Mouse (Mus musculus) thymus, postnatal 25 days (tissue): ENCODE results near the gene Cers6.

Source experiments
- DNase-seq: peaks from one replicate; pipeline ENCODE4 v3.0.0; 2022

Gene Cers6

DNA sequence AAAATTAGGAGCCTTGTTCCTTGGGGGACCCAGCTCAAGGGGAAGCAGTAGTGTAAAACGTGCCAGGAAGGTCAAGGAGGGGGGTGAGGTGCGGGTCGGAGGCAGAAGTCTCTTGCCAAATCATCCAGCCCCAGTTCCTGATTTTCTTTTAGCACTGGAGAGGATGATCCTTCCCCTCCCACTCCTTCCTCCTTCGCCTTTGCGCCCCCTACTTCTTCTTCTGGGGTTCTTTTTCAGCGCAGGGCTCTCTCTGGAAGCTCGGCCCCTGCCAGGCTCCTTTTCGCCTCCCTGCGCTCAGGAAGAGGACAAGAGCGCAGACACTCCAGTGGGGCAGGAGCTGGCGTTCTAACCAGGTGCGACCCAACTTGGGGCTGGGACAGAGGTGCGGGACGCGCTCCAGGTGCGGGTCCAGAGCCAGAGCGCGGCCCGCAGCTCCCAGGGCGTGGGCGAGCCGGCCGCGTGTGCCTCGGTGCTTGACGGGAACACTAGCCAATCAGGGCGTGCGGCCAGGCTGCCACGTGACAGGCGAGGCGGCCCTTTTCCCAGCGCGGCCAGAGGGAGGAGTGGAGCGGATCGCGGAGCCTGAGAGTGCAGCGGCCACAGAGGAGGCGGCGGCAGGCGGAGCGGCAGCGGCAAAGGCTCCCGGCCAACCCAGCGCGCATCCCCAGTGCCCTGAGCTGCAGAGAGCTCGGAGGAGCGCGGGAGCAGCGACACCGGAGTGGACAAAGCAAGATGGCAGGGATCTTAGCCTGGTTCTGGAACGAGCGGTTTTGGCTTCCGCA is at the start of gene Cers6:
Cers6 (plus strand) TSS at position 538 of the 782 bp plus-strand sequence.
- DNase-seq = peak; percentile 92

DNA sequence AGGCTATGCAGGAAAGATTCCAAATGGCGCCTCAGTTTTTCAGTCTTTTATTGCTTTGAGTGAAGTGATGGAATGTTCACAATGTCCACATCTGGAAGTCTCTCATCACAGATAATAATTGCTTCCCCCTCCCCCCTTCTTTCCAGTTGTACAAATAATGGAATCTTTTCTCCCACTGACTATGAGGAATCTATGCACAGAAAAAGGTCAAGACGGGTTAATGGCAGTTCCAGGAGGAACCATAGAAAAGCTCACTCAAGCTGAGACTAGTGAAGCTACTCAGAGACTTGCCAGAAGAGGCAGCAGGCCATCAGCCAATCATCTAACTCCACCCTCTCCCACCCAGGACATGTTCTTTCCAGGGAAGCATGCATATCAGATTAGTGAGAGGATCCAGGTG is 46.8 kb upstream of the Cers6 start:
- no peak for DNase-seq

DNA sequence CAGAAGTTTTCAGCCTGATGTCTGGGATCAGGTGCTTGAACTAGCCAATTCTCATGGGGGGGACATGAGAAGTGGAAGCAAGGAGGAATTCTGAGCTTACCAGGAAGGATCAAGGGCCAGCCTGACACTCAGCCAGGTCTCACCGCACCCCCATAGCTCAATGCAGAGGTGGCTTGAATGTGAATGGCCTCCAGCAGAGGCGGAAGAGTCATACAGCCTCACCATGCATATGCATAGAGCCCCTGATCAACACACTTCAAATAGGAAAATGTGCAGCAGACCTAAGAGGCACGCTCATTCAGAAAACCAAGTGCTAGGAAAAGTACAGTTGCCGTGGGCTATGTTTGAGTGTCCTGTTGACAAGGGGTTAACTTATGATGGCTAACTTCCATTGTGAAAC is 42.2 kb upstream of the Cers6 start:
- DNase-seq = no peak

DNA sequence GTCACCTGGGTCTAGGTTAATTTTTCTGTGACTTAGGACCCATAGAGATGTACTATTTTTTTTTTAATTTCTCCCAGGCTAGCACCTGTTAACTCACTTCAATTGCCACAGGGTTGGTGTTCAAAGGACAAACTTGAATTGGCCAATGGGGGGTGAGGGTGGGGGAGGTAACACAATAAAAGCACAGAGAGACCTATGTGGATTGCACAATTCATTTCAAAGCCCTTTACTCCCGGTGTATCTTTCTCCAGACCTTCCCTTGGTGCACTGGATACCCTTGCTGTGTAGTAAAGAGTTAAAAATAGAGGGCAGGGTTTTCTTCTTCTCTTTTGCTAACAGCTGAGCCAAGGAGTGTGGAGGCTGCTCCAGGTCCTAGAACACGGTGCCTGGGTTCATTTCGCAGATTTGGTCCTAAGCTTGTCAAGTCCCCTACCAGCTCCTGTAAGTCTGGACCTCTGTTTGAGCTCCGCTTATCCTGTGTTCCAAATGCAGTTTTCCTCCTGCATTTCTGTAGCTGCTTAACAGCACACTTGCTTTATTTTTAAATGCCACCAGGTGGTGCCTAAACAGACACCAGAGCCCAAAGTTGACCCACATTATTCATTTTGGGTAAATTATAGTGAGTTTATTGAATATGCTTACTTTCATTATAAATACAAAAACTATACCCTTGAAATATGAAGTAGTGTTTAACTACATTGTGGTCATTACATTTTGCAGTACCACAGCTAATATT is 38.9 kb upstream of the Cers6 start:
- peak; percentile 21 for DNase-seq

DNA sequence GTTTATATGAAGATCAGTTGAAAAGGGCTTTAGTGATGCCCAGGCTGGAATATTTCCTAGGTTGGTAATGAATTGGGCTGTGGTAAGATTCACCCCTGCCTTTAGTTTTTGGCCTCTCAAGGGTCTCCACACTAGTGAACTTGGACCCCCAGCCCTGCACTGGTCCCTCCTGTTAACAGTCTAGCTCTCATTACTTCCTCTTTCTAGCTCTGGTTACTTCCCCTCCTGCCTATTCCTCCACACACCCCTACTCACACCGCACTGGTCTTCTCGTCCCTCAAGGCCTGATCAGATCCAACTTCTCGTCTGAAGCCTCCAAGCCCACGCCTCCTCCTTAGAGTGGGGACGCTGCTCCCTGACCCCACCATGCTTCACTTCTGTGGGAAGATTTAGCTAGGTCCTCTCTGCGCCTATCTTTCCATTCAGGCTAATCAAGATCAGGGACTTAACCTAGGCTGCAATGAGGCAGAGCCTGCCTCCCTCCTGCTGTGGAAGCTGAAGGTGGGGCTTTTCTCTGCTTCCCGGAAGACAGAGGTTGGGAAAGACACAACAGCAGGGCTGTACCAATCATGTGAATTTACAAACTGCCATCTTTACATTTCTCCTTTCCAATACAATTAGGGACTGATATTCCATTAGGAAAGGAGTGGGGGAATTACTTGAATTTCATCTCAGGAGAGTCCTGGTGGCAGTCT is 35.8 kb upstream of the Cers6 start:
- DNase-seq = no peak

DNA sequence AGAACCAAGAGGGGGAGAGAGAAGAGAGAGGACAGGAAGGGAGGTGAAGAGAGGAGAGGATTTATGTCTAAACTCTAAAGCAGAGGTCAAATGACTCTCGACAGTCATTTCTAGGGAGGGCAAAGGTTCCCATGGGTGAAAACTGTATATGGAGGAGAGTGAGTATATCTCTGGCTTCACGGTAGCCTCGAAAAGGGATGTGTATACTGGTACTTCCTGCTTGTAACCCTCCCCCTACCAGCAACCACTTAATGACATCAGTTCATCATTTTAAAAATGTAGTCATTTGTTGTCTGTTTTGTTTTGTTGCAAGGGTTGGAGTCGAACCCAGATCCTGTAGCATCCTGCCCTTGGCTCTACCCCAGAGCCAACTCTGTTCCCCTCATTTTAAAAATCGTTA is 17.9 kb upstream of the Cers6 start:
- no peak for DNase-seq

DNA sequence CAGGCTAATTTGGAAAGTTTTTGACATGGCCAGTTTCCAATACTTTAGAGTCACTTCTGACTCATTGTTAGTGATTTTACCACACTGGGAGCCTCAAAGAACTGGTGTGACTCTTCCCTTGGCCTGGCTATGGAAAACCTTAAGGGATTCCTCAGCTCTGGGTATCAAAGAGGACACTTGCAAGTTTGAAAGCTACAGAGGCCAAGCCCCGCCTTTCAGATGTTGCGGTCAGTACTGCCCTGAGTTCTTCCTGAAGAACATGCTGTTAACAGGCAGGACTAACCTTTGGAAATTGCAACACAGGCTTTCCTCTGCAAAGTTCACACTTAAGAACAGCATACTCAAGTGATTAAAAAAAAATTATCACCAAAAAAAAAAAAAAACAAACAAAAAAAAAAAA is 16.7 kb upstream of the Cers6 start:
- no peak for DNase-seq

DNA sequence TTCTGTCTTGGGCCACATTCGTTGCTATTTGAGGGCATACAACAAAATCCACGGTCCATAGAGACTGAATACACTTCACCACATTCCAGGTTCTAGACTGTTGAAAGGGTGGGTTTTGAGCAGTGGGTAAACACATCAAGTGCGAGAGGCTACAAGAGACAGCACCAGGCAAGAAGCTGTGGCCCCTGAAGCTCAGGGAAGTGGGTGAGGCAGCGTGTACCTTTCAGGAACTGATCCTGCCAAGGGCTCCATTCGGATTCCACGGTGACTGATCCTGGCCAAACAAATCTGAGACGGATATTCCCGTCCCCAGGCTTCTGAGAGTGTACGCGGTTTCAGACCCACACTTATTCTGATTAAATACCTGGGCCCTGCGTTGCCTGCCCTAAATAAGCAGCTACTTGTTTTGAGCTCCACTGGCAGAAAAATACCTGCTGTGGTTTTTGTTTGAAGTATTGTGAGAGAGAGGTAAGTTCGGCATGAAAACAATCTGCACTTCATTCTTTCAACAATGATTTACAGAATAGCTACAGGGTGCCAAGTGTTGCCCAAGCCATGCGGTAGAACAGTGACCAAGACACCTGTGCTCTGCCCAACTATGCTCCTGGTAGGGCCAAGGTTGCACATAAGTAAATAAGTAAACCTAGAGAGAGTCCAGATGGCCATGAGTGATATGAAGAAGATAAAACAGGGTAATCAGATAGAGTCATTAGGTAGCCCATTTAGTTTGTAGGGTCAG is 16.1 kb upstream of the Cers6 start:
- no peak for DNase-seq

DNA sequence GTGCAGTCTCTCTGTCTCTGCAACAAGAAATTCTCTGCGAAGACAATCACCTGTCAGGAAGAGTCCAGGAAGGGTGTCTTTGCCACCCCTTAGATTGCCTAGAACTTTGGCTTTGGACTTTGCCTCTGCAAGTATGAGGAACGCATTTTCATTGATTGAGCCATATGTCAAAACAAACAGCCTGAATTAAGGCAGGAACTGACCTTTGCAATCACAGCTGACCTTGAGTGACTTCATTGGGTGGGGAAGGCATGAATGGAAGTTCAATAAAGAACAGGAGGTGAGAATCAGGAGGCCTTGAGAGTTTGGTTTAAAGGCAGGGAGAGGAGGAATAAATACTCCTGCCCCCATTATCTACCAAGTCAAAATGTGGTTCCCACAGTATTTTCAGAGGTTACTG is 850 bp upstream of the Cers6 start:
- DNase-seq = no peak

DNA sequence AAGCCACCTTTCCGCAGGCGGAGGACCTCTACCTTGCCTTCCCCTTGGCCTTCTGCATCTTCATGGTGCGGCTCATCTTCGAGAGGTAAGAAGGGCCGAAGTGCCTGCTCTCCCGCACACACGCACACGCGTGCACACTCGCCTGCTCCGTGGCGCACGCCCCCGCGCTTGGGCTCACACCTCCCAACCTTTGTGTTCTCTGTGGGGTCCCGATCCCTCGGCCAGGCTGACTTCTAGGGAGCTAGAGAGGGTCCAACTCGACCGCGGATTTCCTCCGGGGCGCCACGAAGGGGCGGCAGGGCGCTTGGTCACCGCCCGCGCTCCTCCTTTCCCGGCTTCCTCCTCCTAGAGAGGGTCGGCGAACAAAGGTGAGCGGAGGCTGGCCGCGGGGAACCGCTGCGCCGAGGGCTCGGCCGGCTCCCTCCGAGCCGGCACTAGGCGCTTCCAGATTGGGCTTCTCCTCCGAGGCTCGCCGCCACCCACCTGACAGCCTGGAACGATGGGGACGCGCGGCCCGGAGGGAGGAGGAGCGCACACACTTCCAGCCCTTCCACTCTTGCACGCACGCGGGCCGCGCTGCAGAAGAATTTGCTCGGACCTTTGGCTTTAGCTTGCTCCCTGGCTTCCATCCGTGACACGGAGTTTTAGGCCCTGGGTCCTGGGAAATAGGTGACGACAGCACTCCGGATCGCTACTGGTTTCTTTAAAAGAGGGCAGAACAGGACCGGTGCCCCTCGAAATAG is 651 bp downstream of the Cers6 start:
- DNase-seq = peak; percentile 60

DNA sequence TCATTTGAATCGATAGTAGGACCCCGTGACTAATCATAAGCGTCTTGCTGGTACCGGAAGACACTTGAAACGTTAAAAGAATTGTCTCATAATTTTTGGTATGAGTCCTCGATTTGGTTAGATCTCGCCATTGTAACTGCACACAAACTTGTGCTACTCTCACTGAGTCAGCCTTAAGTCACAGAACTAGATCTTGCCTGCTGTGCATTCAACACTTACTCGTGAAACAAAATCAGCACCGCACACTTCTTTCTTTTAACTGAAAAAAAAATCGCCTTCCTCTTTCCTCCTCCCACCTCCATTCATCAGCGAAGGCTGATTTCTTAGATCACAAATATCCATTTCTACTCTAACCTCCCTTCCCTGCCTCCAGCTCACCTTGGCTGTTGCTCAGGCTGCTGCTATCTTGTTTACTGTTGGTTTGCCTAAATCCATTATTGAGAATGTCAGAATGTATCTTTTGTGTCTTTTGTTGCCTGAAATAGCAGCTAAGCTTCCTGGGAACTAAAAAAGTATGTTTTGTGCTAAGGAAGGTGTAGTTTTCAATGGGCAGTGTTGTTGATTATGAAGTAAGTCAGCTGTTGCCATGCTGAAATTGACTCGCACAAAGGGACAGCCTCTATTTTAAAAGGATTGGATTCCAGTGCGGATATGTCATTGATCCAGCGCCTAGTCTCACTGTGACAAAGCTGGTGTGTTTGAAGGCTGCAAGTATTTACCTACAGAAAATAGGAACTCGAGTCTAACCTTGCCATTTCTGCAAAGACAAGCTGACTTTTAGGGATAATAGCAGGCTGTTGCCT is 1.4 kb downstream of the Cers6 start:
- DNase-seq = no peak

DNA sequence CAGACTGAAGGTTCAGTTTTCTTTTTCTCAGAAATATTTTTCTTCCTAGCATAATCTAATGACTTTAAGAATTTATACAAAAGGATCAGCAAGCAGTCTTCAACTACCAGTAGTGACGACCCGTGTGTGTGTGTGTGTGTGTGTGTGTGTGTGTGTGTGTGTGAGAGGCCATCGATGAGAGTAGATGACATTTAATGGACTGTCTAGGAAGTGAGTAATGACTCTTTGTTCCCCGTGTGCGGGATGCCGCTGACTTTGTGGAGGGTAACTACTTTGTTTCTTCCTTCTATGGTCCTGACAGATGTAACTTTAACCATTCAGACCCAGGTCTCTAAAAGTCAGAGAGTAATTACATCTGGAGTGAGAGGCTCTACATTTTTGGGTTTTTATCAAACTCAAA is 2.3 kb downstream of the Cers6 start:
- no peak for DNase-seq

DNA sequence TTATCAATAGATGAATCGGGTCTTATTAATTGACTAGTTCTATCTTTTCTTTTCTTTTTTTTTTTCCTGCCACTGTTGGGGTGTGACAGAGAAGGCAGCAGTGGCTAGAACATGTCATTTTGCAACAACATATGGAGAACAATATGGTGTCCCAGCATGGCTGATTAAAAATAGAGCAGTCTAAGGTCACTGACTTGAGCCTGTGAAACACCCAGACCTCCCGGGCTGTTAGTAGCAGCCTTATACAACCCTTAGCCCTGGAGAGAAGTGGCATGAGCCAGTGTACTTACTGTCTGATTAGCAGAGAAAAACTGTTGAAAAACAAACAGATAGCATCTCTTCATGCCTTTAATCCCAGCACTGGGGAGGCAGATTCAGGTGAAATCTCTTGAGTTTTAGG is 3.1 kb downstream of the Cers6 start:
- DNase-seq = no peak

DNA sequence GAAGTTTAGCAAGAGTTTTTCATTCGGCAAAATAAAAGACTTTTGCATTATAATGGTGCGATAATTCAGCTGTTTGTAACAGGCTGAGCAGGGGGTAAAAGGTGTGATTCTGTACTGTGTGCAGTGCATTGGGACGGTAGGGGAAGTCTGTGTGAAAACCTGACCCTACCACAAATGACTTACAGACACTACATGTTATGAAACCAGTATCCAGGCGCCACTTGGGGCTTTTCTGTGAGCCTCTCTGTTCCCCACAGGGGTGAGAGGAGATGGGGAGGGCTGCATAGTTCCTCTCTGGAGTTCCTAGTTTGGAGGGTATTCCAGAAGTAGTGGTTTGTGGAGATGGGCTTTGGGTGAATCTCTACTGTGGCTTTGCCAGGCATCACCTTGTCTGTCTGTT is 5.9 kb downstream of the Cers6 start:
- DNase-seq = no peak

DNA sequence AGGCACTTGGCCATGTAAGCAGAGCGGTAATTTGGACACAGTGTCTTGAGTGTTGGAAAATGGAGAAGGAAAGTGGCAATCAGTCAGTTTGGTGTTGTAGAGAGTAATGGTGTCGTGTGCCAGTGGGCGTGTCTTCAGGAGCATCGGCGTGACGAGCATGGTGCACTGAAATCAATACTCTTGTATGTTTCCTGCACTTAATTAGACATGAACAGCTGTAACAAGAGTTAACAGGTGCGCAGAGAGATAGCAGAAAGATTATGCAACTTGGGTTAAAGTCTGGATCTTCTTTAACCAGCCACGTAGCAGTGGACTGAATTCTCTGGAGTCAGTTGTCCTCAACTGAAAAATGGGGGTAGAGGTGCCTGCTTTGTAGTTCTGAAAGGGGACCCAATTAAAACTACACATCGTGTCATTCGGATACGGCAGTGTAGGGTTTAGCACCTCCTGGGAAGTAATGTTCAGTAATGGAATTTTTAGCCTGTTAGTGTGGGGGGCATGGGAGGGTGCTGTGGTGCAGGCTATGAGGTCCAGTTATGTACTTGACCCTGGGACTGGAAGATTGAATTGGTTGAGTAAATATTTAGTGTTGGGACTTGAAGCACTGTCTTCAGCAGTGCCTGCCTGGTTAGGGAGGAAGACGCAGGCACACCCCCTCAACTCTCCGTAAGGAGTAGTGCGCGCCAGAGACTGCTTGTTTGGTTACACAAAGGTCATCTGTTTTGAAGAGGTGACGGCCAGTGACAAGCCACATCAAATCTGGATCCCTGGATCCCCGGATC is 9.9 kb downstream of the Cers6 start:
- DNase-seq = no peak

DNA sequence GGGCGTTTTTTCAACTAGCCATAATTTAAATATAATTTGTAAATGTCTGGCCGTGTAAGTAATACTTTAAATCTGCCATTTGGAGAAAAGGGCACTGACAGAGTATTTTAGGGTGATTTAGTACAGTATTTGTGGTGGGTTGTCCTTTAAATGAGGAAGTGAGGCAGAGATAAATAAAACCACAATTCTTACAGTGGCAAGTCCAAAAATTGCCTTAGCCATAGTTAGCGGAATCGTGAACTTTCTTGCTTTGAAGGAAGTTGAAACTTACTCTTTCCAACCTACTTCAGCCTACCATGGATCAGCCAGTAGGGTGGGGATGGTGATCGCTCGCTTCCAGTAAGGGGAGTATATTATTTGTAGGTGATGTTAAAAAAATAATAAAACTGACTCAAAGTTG is 11.8 kb downstream of the Cers6 start:
- no peak for DNase-seq

DNA sequence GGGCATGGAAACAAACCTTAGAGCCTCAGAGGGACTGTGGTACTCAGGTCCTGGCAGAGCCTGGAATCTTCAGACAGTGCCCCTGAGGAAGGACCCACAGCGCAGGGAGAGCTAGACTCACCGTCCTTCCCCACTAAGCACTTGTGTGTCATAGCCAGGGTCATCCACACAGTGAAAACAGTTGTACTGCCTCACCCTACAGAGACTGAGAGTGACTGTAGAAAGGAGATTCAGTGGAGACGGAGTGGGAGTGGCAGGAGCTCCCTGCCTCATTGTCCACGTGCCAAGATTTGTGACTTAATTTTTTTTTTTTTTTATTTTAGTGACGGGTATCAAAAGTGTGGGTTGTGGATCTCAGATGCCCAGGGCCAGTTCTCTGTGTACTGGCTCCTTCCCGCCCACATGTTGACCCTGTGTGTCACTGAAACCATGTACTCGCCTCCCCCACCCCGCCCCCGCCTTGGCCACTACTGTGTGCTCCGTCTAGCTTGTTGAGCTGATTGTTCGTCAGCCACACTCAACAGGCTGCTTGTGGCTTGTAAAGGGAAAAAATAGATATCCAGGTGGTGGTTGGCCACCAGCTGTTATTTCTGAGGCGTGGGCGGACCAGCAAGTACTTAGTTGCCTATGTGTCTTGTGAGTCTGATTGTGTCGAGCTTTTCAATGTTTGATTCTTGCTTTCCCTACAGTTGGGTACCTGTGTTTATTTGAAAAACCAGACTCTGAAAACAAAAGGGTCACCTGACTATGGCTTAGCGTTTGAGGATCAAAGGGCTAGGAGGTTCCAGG is 12.6 kb downstream of the Cers6 start:
- DNase-seq = peak; percentile 28

DNA sequence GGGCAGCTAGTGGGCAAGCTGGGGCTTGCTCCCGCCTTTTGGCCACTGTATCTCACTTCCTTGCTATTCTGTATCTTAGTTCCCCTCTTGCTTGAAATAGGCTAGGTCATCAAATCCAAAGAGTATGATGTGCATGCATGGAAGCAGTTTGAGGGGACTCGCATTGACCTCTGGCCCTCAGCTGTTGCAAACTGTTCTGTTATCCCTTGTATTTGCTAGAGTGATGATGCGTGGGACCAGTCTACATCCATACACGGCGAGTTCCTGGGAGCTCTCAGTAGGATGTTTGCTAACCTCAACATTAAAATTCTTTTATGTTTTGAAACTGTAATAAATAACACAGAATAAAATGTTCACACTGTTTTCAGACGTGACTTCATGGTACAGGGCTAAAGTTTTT is 13.3 kb downstream of the Cers6 start:
- DNase-seq = no peak

DNA sequence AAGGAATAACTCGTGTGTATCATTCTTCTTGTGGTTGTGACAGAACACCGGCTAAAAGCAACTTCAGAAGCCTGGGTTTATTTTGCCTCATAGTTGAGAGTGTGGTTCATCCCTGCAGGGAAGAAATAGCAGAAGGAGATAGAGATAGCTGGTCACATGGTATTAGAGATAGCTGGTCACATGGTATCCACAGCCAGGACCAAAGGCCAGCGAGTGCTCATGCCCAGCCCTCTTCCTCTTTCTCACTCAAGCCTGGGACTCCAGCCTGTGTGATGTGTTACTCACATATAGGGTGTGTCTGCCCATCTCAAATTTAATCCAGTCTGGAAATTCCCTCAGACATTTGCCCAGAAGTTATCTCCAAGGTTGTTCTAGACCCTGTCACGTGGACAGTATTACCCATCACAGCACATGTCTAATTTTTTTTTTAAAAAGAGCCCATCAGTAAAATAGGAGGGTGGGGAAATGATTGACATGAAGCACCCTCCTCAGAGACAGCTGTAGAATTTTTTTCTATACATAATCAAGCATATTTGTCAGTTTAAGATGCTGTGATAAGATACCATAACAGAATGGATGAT is 17.9 kb downstream of the Cers6 start:
- no peak for DNase-seq

DNA sequence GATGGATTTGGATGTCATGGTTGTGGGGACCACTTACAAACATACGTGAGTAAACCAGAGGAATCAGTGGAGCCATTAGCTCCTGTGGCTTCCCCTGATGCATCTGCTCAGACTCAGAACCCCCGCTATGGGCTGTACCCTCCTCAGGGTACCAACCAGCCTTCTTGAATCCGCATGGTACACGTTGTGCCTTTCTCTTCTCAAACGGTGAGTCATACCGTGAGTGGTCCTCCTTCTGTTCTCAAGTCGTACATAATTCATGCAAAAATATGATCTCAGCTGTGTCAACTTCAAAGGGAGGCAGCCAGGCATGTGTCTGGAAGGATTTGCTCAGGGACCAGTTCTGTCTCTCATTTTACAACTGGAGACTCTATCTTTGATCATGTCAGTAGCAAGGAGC is 23.3 kb downstream of the Cers6 start:
- no peak for DNase-seq
